Mouse (Mus musculus) stomach, embryonic 14.5 days (tissue): ENCODE results near the gene Prkca. TPM values are rescaled to one million over a fixed set of nuclear protein-coding genes. Genes with fewer than 3 reads are reported as not detected.

Experiments used
- ATAC-seq: fragments of 200-750 bp; cut with Nextera tagmentation; 2 replicates; pipeline ENCODE4 v1.8.0; 2017; ENCODE audit warnings: low read depth, moderate TSS enrichment; ENCODE audit not compliant: insufficient number of reproducible peaks, insufficient read depth, low FRiP score
- H3K27ac ChIP-seq: fragments of 300-500 bp; sonication (generic); 2 replicates; pipeline ENCODE4 v1.5.1; 2014; ENCODE audit warnings: mild to moderate bottlenecking, low read length, moderate library complexity, mixed read lengths
- H3K27me3 ChIP-seq: fragments of 300-500 bp; sonication (generic); 2 replicates; pipeline ENCODE4 v1.6.1; 2014; ENCODE audit warnings: low read length, control low read depth, mixed read lengths; ENCODE audit not compliant: control insufficient read depth, insufficient read depth
- H3K36me3 ChIP-seq: fragments of 300-500 bp; sonication (generic); 2 replicates; pipeline ENCODE4 v1.6.1; 2014; ENCODE audit warnings: mild to moderate bottlenecking, control low read depth, low read length, moderate library complexity, mixed read lengths; ENCODE audit not compliant: control insufficient read depth, insufficient read depth
- H3K4me1 ChIP-seq: fragments of 300-500 bp; sonication (generic); 2 replicates; pipeline ENCODE4 v1.6.1; 2014; ENCODE audit warnings: low read length, control low read depth, mixed read lengths; ENCODE audit not compliant: control insufficient read depth, insufficient read depth
- H3K4me2 ChIP-seq: fragments of 300-500 bp; sonication (generic); replicated peaks from 2 replicates; pipeline ENCODE4 v1.6.1; 2014; ENCODE audit warnings: low read depth, low read length, control low read depth
- H3K4me3 ChIP-seq: fragments of 300-500 bp; sonication (generic); 2 replicates; pipeline ENCODE4 v1.5.1; 2014; ENCODE audit warnings: low read depth, low read length, control low read depth
- H3K9ac ChIP-seq: fragments of 300-500 bp; sonication (generic); replicated peaks from 2 replicates; pipeline ENCODE4 v1.6.1; 2014; ENCODE audit warnings: low read depth, mild to moderate bottlenecking, control low read depth, low read length, moderate library complexity, mixed read lengths
- H3K9me3 ChIP-seq: fragments of 300-500 bp; sonication (generic); 2 replicates; pipeline ENCODE4 v1.6.1; 2016; ENCODE audit warnings: low read depth, low read length, control low read depth; ENCODE audit not compliant: control insufficient read depth
- WGBS: fragments of 180-500 bp; shearing (Covaris S2); extraction: QIAGEN DNeasy Blood & Tissue Kit; methylation state at CpG from one replicate; pipeline ENCODE4 v1.1.7; 2014; 5-methylcytosine and 5-hydroxymethylcytosine counted together
- polyA plus RNA-seq: library from polyadenylated mRNA; unstranded; fragments of >200 nt; fragmentation: Nextera tagmentation; extraction: Ambion mirVana; gene quantifications from 2 replicates; pipeline ENCODE4 v1.2.1, GENCODE M21; 2014

The Prkca gene
- polyA plus RNA-seq, 1 experiment from 2014 or later, result 8.6 TPM

DNA sequence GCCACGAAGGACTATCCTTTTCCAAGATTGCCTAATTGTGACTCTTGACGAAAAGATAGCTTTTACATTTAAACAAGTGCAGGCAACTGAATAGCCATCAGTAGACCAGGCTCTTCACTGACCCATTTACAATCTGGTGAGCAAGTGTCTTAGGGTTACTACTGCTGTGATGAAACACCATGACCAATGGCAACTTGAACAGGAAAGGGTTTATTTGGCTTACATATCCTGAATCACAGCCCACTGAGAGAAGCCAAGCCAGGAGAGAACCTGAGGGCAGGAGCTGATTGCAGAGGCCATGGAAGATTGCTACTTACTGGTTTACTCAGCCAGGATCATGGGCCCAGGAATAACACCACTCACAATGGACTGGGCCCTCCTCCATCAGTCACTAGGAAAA is 1.6 kb upstream of the Prkca start:
- Histone ChIP-seq H3K36me3 (no peaks in the 10 kb centered on the region), H3K27ac (no peak overlapping the region), H3K9ac (no peak overlapping the region), H3K9me3 (no peaks in the 10 kb centered on the region), H3K4me2 (no peak overlapping the region), H3K4me1 (peaks cover 3% of the 10 kb centered on the region; the same call in 1 of the 2 replicates), H3K4me3 (no peak overlapping the region), H3K27me3 (no peaks in the 10 kb centered on the region)
- WGBS, result 87% methylated on average over 2 of the region's 2 CpGs
- ATAC-seq, result no peak

DNA sequence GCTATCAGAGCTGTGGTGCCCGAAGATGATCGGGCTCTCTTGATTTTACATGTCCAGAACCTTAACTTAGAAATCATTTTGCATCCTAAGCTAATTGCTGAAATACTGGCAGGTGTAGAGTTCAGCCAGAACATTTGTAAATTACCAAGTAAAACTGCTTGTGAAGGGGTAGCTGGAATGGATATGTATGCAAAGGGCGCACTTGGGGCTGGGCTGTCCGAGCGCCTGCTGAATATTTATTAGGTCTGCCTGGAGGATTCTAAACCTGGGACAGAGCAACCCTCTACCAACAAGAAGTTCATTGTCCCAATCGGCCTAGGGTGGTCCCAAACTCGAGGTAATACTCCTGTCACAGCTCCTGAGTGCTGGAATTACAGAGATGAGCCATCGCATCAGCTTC is 1.0 kb upstream of the Prkca start:
- H3K4me2 ChIP-seq, result peak overlapping the region; percentile 100
- no peaks in the 10 kb centered on the region for H3K36me3 ChIP-seq
- no peak for ATAC-seq
- H3K9me3 ChIP-seq, result no peaks in the 10 kb centered on the region
- 66% methylated on average over 8 of the region's 8 CpGs for WGBS
- no peak overlapping the region for H3K27ac ChIP-seq
- H3K27me3 ChIP-seq, result no peaks in the 10 kb centered on the region
- H3K4me1 ChIP-seq, result peaks cover 3% of the 10 kb centered on the region; the same call in 1 of the 2 replicates
- H3K9ac ChIP-seq, result no peak overlapping the region
- peak overlapping the region; percentile 80; the same call in 1 of the 2 replicates for H3K4me3 ChIP-seq

DNA sequence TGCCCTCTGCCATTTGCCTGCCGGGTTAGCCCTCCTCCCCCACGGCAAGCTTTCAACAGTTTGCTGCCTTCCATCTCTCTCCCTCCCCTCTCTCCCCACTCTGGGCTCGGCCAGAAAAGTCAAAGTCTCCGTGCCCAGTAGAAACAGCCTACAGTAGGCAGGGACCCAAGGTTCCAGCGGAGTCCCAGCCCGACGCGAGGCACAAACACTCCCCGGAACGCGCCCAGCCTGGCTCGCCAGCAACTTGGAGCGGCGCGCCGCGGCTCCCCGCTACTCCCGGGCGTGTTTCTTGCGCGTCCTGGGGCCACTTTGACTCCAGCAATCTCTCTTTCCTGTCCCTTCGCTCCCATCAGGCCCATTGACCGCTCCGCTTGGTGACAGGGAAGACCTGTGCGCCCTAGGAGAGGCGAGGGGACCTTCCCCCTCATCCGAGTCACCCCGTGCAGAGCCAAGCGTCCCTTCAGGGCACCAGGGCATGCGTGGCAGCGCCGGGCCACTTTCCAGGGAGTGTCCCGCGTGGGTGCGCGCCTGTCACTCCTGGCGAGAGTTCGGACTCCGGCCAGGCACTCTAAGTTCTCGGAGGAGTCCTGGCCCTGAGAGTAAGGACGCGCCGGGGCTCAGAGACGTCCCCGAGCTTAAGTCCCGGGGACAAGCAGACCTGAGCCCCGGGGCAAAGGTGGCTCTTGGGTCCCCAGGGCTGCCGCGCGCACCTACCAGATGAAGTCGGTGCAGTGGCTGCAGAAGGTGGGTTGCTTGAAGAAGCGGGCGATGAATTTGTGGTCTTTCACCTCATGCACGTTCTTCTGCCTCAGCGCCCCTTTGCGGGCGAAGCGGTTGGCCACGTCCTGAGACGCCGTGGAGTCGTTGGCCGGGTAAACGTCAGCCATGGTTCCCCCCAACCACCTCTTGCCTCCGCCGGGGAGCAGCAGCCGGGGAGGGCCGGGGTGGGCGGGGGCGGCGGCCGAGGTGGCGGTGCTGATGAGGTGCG is 653 bp downstream of the Prkca start, which contains the start of gene Apoh:
Gene Apoh (plus strand): TSS at position 574 of the 988 bp plus-strand sequence.
- peak within 1 kb of the TSS; percentile 80 for H3K4me3 ChIP-seq
- peak within 1 kb of the TSS; percentile 76 for H3K27ac ChIP-seq
- peaks cover 3% of the 10 kb centered on the region; the same call in 1 of the 2 replicates for H3K4me1 ChIP-seq
- ATAC-seq, result peak; percentile 4; the same call in 1 of the 2 replicates
- no peaks in the 10 kb centered on the region for H3K27me3 ChIP-seq
- no peaks in the 10 kb centered on the region for H3K36me3 ChIP-seq
- WGBS, result under 1% methylated on average over 75 of the region's 75 CpGs
- peak within 1 kb of the TSS; percentile 100 for H3K4me2 ChIP-seq
- H3K9ac ChIP-seq, result peak within 1 kb of the TSS; percentile 64
- no peaks in the 10 kb centered on the region for H3K9me3 ChIP-seq

DNA sequence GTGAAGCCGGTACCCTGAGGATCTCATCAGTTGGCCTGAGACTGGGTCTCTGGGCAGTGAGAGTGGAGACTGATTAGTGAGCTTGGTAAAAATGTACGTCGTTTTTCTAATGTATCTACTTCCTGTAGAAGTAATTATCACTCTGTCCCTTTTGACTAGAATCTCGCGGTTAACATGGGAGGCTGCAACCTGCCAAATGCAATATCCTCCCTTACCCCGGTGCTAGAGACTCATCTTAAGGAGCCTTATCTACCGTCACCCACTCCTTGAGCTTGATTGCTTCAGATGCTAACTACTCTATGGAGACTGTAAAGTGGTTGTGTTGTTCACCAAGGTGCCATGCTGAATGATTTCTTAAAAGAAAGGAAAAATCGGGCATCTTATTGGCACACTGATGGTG is 1.9 kb downstream of the Prkca start:
- Histone ChIP-seq H3K27ac (no peak overlapping the region), H3K4me2 (peak overlapping the region; percentile 100; the same call in 1 of the 2 replicates), H3K9ac (no peak overlapping the region), H3K27me3 (no peaks in the 10 kb centered on the region), H3K4me3 (peak overlapping the region; percentile 80; the same call in 1 of the 2 replicates), H3K9me3 (no peaks in the 10 kb centered on the region), H3K36me3 (no peaks in the 10 kb centered on the region), H3K4me1 (peaks cover 3% of the 10 kb centered on the region; the same call in 1 of the 2 replicates)
- ATAC-seq, result no peak
- WGBS, result 58% methylated on average over 8 of the region's 8 CpGs

DNA sequence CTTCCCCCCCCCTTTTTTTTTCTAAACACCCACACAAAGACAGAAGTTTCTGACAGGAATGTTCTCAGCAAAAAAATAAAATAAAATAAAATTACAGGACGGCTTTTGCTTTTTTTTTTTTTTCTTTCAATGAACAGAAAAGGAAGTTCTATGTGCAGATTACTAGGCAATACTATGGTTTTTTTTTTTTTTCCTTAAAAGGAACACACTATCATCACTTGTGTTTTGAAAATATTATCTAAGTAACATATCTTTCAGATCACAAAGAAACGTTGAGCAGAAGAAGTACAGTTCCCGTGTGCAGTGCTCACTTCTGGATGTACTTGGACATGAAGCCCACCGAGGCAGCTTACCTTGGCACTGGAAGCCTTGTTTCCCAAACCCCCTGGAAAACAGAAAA is 3.4 kb downstream of the Prkca start:
- H3K4me1 ChIP-seq, result peaks cover 7% of the 10 kb centered on the region; the same call in 1 of the 2 replicates
- no peaks in the 10 kb centered on the region for H3K9me3 ChIP-seq
- ATAC-seq, result no peak
- no peak overlapping the region for H3K4me3 ChIP-seq
- no peaks in the 10 kb centered on the region for H3K36me3 ChIP-seq
- H3K9ac ChIP-seq, result no peak overlapping the region
- H3K4me2 ChIP-seq, result no peak overlapping the region
- 83% methylated on average over 4 of the region's 4 CpGs for WGBS
- H3K27ac ChIP-seq, result no peak overlapping the region
- no peaks in the 10 kb centered on the region for H3K27me3 ChIP-seq

DNA sequence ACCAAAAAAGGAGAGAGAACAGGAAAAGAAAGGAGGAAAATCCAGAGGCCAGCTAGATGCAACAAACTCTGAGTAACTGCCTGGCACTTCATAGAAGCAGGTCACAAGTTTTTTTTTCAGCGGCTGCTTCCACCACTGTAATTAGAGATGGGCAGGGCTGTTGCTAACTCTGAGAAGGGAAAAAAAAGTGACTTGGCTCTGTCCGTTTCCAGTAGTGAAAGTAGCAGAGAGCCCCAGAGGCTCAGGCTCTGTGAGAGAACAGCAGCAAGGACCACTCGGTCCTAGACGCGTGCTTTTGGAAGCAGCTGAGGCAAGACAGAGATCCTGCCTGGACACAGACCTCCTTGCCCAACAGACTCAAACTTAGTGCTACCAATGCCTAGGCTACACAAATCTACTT is 7.3 kb downstream of the Prkca start:
- no peak for ATAC-seq
- no peaks in the 10 kb centered on the region for H3K27me3 ChIP-seq
- peaks cover 10% of the 10 kb centered on the region for H3K4me1 ChIP-seq
- no peaks in the 10 kb centered on the region for H3K9me3 ChIP-seq
- H3K27ac ChIP-seq, result no peak overlapping the region
- H3K4me2 ChIP-seq, result no peak overlapping the region
- no peak overlapping the region for H3K4me3 ChIP-seq
- WGBS, result 29% methylated on average over 5 of the region's 5 CpGs
- H3K9ac ChIP-seq, result no peak overlapping the region
- H3K36me3 ChIP-seq, result no peaks in the 10 kb centered on the region

DNA sequence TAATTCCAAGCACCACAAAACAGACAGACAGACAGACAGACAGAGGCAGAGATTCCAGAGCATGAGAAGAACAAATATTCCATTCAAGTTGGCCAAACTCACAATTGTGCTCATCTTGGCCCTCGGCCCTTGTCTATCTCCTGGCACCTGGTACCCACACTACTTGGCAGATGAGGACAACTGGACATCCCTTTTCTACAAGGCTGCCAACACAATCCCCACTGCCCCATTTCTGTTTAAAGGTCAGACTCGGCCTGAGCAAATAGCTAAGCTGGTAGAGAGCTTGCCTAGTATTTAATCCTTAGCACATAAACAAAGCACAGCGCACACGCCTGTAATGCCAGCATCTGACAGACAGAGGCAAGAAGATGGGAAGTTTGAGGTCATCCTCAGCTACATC is 8.2 kb downstream of the Prkca start:
- Histone ChIP-seq H3K4me3 (no peak overlapping the region), H3K36me3 (no peaks in the 10 kb centered on the region), H3K9me3 (no peaks in the 10 kb centered on the region), H3K9ac (no peak overlapping the region), H3K4me2 (no peak overlapping the region), H3K27me3 (no peaks in the 10 kb centered on the region), H3K4me1 (peaks cover 10% of the 10 kb centered on the region), H3K27ac (no peak overlapping the region)
- WGBS, result 78% methylated on average over 4 of the region's 4 CpGs
- ATAC-seq, result no peak

DNA sequence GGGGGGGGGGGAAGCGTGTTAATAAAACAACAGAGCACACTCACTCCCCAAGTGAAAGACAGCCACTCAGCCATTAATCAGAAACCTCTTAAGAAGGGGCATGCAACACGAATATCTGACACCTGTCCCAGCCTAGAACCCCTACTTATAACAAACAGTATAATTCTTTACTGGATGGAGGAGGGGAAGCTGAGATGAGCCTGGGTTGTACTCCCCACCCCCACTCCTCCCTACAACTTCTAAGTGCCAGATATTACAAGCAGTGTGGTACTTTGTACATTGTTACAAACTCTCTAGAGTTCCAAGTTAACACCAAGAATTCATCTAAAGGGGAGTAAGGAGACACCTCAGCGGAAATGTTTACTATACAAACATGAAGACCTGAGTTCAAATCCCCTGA is 9.1 kb downstream of the Prkca start:
- Histone ChIP-seq H3K4me2 (no peak overlapping the region), H3K4me3 (no peak overlapping the region), H3K9ac (no peak overlapping the region), H3K36me3 (no peaks in the 10 kb centered on the region), H3K27me3 (no peaks in the 10 kb centered on the region), H3K27ac (no peak overlapping the region), H3K4me1 (peaks cover 10% of the 10 kb centered on the region), H3K9me3 (no peaks in the 10 kb centered on the region)
- ATAC-seq, result no peak
- 47% methylated on average over 3 of the region's 3 CpGs for WGBS
